Mouse (Mus musculus) heart, embryonic 15.5 days (tissue): ENCODE results near the gene March2. TPM values are rescaled to one million over a fixed set of nuclear protein-coding genes. Genes with fewer than 3 reads are reported as not detected.
A peak's percentile ranks its signal among the peaks of the same experiment; 100 is the strongest.

ENCODE experiments used
- ATAC-seq: fragments of 200-750 bp; cut with Nextera tagmentation; replicated peaks from 2 replicates; pipeline ENCODE4 v1.8.0; 2017; ENCODE audit warnings: low read depth, moderate TSS enrichment; ENCODE audit not compliant: insufficient number of reproducible peaks, insufficient read depth, low FRiP score
- H3K27ac ChIP-seq: fragments of 300-500 bp; sonication (generic); 2 replicates; pipeline ENCODE4 v1.5.1; 2015; ENCODE audit warnings: mild to moderate bottlenecking, inconsistent platforms
- H3K27me3 ChIP-seq: fragments of 300-500 bp; sonication (generic); 2 replicates; pipeline ENCODE4 v1.6.1; 2015; ENCODE audit warnings: inconsistent platforms
- H3K36me3 ChIP-seq: fragments of 300-500 bp; sonication (generic); 2 replicates; pipeline ENCODE4 v1.6.1; 2015; ENCODE audit warnings: mild to moderate bottlenecking, inconsistent platforms
- H3K4me1 ChIP-seq: fragments of 300-500 bp; sonication (generic); replicated peaks from 2 replicates; pipeline ENCODE4 v1.6.1; 2015; ENCODE audit warnings: inconsistent platforms
- H3K4me2 ChIP-seq: fragments of 300-500 bp; sonication (generic); 2 replicates; pipeline ENCODE4 v1.6.1; 2015; ENCODE audit warnings: inconsistent platforms, mild to moderate bottlenecking, moderate library complexity
- H3K4me3 ChIP-seq: fragments of 300-500 bp; sonication (generic); 2 replicates; pipeline ENCODE4 v1.5.1; 2015; ENCODE audit warnings: mild to moderate bottlenecking, inconsistent platforms
- H3K9ac ChIP-seq: fragments of 300-500 bp; sonication (generic); 2 replicates; pipeline ENCODE4 v1.6.1; 2015; ENCODE audit warnings: mild to moderate bottlenecking, inconsistent platforms
- H3K9me3 ChIP-seq: fragments of 300-500 bp; sonication (generic); replicated peaks from 2 replicates; pipeline ENCODE4 v1.6.1; 2016; ENCODE audit warnings: inconsistent platforms
- WGBS: fragments of 180-500 bp; shearing (Covaris S2); methylation state at CpG from one replicate; pipeline ENCODE4 v1.1.7; 2015; ENCODE audit warnings: mixed read lengths; 5-methylcytosine and 5-hydroxymethylcytosine counted together
- polyA plus RNA-seq: library from polyadenylated mRNA; unstranded; fragments of >200 nt; fragmentation: Nextera tagmentation; extraction: Ambion mirVana; gene quantifications from 2 replicates; pipeline ENCODE4 v1.2.1, GENCODE M21; 2015

Gene March2
- polyA plus RNA-seq, 1 experiment from 2014 or later = 98.6 TPM

DNA sequence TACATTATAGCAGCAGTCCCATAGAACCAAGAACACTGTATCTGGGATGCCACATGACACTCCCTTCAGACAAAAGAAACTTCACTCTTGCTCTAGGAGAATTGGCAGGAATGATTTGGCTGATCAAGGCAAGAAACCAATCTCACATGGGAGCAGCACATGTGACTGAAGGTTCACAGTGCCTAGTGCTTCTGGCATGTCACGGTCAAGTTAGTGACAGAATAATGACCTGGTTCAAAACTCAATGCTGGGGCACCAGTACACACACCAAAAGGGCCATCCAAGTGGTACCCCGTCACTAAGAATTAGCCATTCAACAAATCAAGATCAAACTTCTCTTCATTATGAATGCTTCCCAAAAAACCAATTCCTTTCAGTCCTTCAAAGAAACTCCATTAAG is 42.4 kb downstream of the March2 start:
- Histone ChIP-seq H3K4me2 (no peak overlapping the region), H3K27ac (no peak overlapping the region), H3K27me3 (no peaks in the 10 kb centered on the region), H3K9ac (no peak overlapping the region), H3K4me1 (peaks cover 25% of the 10 kb centered on the region), H3K4me3 (no peak overlapping the region), H3K9me3 (no peaks in the 10 kb centered on the region), H3K36me3 (peaks cover 26% of the 10 kb centered on the region)
- WGBS = 84% methylated on average over 2 of the region's 2 CpGs
- no peak for ATAC-seq

DNA sequence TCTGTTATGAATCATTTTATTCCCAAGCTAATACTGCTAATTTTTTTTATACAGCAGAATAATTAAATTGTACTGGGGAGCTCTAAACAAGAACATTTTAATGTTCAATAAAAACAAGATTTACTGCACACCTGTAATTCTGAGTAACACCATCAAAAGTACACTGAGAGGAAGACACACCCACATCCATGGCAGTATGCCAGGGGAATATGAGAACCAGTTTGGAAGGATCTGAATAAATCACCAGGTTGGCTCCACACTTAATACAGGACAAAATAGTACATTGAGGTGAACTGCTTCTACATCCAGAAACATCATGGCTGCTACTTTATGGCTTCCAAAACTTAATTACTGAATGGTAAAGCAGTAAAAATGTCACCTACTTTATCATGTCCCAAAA is 43.0 kb downstream of the March2 start:
- Histone ChIP-seq H3K27ac (no peak overlapping the region), H3K4me2 (no peak overlapping the region), H3K36me3 (peaks cover 26% of the 10 kb centered on the region), H3K4me3 (no peak overlapping the region), H3K27me3 (no peaks in the 10 kb centered on the region), H3K4me1 (peaks cover 22% of the 10 kb centered on the region), H3K9me3 (no peaks in the 10 kb centered on the region), H3K9ac (no peak overlapping the region)
- no peak for ATAC-seq

DNA sequence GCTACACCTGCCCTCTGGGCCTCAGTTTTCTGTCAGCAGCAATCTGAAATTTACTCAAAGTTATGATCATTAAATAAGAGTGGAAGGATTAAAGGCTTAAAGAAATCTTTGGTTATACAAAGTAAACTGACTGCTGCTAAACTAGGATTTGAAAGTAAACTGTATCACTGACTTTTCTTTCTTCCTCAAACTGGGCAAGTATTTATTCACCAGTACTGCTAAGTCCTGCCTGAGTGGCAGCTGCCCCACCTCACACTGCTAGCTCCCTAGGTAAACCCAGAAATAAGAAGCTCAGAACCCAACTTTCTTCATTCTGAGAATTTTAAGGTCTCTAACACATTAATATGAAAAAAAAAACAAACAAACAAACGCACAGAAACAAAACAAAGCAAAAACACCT is 44.6 kb downstream of the March2 start:
- H3K27me3 ChIP-seq = no peaks in the 10 kb centered on the region
- H3K4me2 ChIP-seq = no peak overlapping the region
- H3K9me3 ChIP-seq = no peaks in the 10 kb centered on the region
- H3K27ac ChIP-seq = no peak overlapping the region
- peaks cover 14% of the 10 kb centered on the region for H3K4me1 ChIP-seq
- 76% methylated on average over 1 of the region's 1 CpGs for whole genome bisulfite sequencing
- H3K4me3 ChIP-seq = no peak overlapping the region
- H3K36me3 ChIP-seq = peaks cover 26% of the 10 kb centered on the region
- ATAC-seq = no peak
- H3K9ac ChIP-seq = no peak overlapping the region

DNA sequence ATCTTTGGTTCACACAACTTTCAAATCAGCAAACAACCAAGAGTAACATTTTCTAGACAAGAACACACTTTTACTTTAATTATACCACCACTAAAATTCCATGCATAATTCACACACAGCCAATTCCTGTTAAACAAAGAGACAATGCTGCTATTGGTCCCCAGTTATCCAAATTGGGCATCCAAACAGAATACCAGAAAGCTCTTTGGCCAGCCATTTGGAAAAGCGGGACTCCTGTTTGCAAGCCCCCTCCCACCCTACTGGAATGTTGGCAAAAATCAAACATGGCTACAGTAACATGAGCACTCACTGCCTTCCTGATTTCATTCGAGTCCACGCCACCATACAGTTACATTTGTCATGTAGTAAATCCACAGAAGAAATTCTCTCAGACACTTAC is 48.8 kb downstream of the March2 start:
- Histone ChIP-seq H3K9ac (no peak overlapping the region), H3K4me3 (no peak overlapping the region), H3K4me2 (no peak overlapping the region), H3K9me3 (no peaks in the 10 kb centered on the region), H3K27ac (no peak overlapping the region), H3K36me3 (peaks cover 37% of the 10 kb centered on the region), H3K27me3 (no peaks in the 10 kb centered on the region), H3K4me1 (no peaks in the 10 kb centered on the region)
- WGBS = 84% methylated on average over 3 of the region's 3 CpGs
- no peak for ATAC-seq

DNA sequence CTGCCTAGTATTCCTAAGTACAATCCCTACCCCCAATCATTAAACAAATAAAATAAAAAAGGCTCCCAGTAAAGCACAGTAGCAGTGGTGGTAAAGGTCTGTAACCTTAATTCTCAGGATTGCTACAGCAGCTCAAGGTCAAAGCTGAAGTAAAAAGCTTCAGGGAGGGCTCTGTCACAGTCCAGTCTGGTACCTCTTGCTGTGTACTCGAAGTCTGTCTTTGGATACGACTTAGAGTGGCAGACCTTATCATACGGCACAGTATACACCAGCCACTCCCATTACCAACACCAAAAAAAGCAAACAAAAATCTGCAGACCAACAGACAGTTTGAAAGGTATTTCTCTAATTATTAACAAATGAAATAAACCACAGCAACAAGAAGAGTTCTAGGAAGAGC is 51.7 kb downstream of the March2 start:
- H3K27ac ChIP-seq = peak overlapping the region; percentile 29; the same call in 1 of the 2 replicates
- H3K36me3 ChIP-seq = peaks cover 53% of the 10 kb centered on the region
- 36% methylated on average over 3 of the region's 3 CpGs for WGBS

DNA sequence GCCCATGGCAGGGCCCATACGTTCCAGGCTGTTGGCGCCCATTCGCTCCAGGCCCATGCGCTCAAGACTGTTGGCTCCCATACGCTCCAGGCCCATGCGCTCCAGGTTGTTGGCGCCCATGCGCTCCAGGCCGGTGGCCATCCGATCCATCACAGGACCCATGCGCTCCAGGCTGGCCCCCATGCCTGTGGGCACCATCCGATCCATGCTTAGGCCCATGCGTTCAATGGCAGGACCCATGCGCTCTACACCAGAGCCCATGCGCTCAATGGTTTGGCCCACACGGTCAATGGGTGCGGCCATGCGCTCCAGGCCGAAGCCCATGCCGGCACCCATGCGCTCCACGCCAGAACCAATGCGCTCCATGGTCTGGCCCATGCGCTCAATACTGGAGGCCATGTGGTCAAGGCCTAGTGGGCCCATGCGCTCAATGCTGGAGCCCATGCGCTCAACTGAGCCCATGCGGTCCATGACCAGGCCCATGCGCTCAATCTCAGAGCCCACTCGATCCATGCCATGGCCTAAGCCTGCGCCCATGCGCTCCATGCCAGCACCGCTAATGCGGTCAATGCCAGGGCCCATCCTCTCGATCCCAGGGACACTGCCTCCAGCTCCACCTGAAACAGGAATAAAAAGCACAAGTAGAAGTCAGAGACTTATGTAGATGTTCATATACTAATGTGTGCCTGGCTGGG is 68.5 kb downstream of the March2 start:
- H3K27me3 ChIP-seq = no peaks in the 10 kb centered on the region
- H3K36me3 ChIP-seq = peaks cover 93% of the 10 kb centered on the region
- no peak; the same call in 1 of the 2 replicates for ATAC-seq
- no peak overlapping the region for H3K4me2 ChIP-seq
- no peak overlapping the region for H3K4me3 ChIP-seq
- 99% methylated on average over 34 of the region's 34 CpGs for WGBS
- no peaks in the 10 kb centered on the region for H3K4me1 ChIP-seq
- no peak overlapping the region for H3K9ac ChIP-seq
- H3K9me3 ChIP-seq = no peaks in the 10 kb centered on the region
- no peak overlapping the region for H3K27ac ChIP-seq

More for the DNA sequence above, 51.7 kb downstream of the March2 start:
- no peak overlapping the region for H3K4me3 ChIP-seq
- no peak overlapping the region for H3K9ac ChIP-seq
- H3K9me3 ChIP-seq = no peaks in the 10 kb centered on the region
- no peaks in the 10 kb centered on the region for H3K27me3 ChIP-seq
- no peaks in the 10 kb centered on the region for H3K4me1 ChIP-seq
- no peak overlapping the region for H3K4me2 ChIP-seq
- ATAC-seq = no peak

DNA sequence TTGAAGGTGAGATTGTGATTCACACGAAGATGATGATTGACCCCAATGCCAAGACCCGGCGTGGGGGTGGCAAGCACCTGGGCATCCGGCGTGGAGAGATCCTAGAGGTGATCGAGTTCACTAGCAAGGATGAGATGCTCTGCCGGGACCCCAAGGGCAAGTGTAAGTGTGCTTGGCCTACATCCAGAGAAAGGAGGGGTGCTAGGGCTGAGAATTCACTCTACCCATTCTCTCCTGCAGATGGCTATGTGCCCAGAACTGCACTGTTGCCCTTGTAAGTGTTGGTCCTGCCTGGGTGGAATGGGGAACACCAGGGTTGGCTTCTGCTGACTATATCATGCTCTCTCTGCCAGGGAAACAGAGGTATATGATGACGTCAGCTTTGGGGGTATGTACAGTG is 73.4 kb downstream of the March2 start:
- ATAC-seq = no peak
- H3K27me3 ChIP-seq = no peaks in the 10 kb centered on the region
- no peak overlapping the region for H3K4me3 ChIP-seq
- no peak overlapping the region for H3K9ac ChIP-seq
- no peak overlapping the region for H3K27ac ChIP-seq
- H3K4me1 ChIP-seq = no peaks in the 10 kb centered on the region
- 88% methylated on average over 8 of the region's 8 CpGs for WGBS
- H3K9me3 ChIP-seq = no peaks in the 10 kb centered on the region
- H3K4me2 ChIP-seq = no peak overlapping the region
- peaks cover 61% of the 10 kb centered on the region for H3K36me3 ChIP-seq

DNA sequence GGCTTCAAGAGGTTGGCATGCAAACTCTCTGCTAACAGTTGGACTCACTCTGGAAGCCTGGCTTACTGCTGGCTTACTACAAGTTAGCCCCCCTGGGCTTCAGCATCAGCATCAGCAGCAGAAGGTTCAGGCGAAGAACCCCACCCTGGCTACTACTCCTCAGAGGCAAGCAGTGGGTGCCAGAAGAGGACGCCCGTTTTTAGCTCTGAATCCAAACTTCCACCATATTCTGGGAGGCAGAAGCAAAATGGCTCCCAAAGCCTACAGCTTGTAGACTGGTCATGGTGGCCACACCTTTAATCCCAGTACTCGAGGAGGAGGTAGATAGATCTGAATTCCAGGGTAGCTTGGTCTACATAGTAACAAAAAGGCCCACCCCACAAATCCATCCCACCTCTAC is 74.4 kb downstream of the March2 start:
- ATAC-seq = no peak
- Histone ChIP-seq H3K9me3 (no peaks in the 10 kb centered on the region), H3K4me1 (no peaks in the 10 kb centered on the region)

DNA sequence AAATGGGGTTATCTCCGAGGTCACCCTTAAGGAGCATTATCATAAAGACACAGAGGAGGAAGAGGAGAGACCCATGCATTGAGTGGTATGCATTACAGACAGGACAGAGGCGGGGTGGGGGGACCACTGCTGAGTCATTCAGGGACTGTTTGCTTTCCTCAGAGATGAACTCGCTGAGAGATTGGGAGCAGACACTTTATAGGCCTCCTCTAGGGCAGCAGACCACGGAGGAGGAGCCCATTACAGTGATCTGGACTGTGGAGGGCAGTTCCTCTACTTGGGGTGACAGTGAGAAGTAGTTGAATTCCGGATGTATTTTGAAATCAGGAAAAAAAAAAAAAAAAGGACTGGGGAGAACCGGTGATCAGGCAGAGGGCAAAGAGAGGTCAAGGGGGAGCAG is 78.7 kb downstream of the March2 start:
- ATAC-seq = no peak
- Histone ChIP-seq H3K27ac (no peak overlapping the region), H3K4me1 (no peaks in the 10 kb centered on the region), H3K4me2 (no peak overlapping the region), H3K27me3 (no peaks in the 10 kb centered on the region), H3K9ac (no peak overlapping the region), H3K36me3 (peaks cover 9% of the 10 kb centered on the region), H3K9me3 (no peaks in the 10 kb centered on the region), H3K4me3 (no peak overlapping the region)
- 40% methylated on average over 6 of the region's 6 CpGs for WGBS

More for the DNA sequence above, 74.4 kb downstream of the March2 start:
- Histone ChIP-seq H3K36me3 (peaks cover 51% of the 10 kb centered on the region), H3K4me3 (no peak overlapping the region), H3K27ac (no peak overlapping the region), H3K9ac (no peak overlapping the region), H3K4me2 (no peak overlapping the region), H3K27me3 (no peaks in the 10 kb centered on the region)
- WGBS = 82% methylated on average over 4 of the region's 4 CpGs

DNA sequence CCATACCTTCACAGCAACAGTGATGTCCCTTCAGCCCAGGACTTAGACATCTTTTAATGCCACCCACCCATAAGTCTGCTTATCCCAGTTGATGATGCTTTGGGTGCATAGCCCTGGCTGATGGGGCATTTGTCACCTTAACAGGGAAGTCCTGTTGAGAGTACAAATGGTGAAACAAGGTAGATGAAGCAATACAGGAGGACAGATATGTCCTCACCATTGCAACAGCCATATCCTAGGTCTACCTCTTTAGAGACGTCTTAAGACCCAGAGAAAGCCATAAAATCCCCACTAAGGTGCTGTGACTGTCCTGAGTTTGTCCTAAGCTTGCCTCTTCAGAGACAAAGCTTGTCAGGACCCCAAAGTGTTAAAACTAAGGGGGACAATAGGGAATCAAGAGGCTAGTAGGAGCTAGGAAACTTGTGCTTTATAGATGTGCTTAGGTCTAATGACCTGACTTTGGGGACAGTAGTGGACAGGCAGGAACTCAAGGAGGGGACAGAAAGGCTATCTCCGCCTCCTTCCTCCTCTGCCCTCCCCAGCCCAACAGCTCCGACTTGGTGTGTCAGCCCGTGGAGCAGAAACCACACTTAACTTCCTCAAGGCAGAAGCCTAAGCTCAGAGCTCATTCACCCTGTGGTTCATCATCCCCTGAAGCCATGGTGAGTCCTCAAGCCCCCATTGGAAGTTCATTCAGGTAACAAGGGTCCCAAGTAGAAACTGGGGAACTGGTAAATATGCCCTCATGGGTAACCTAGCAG is 80.8 kb downstream of the March2 start, which contains the start of gene Pram1:
TSS of gene Pram1 (plus strand) at position 541 of the 761 bp plus-strand sequence.
- 90% methylated on average over 4 of the region's 4 CpGs for WGBS
- H3K9me3 ChIP-seq = no peaks in the 10 kb centered on the region
- ATAC-seq = no peak

DNA sequence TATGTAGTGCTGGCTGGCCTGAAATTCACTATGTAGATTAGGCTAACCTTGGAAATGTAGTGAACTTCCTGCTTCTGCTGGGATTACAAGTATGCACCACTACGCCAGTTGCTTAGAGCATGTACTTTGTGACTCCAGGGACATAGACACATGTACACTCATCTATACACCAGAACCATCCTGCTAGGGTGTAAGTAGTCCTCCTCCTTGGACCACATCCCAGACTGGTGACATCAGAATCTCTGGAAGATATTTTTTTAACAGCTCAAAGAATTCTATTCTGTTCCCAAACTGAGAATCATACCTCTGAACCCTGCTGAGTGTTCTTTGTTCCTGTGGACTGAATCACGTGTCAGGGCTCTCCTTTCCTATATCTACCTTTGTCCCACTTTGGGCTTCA is 81.4 kb downstream of the March2 start:
- H3K4me1 ChIP-seq = no peaks in the 10 kb centered on the region
- H3K36me3 ChIP-seq = no peaks in the 10 kb centered on the region
- no peaks in the 10 kb centered on the region for H3K27me3 ChIP-seq
- no peaks in the 10 kb centered on the region for H3K9me3 ChIP-seq
- no peak overlapping the region for H3K27ac ChIP-seq
- ATAC-seq = no peak
- H3K4me3 ChIP-seq = no peak overlapping the region
- no peak overlapping the region for H3K4me2 ChIP-seq
- WGBS = 68% methylated on average over 2 of the region's 2 CpGs
- H3K9ac ChIP-seq = no peak overlapping the region

More for the DNA sequence above, 80.8 kb downstream of the March2 start, which contains the start of gene Pram1:
- Histone ChIP-seq H3K27ac (no peak within 1 kb of the TSS), H3K27me3 (no peaks in the 10 kb centered on the region), H3K4me1 (no peaks in the 10 kb centered on the region), H3K36me3 (no peaks in the 10 kb centered on the region), H3K4me3 (no peak within 1 kb of the TSS), H3K9ac (no peak within 1 kb of the TSS), H3K4me2 (no peak within 1 kb of the TSS)
